Mouse (Mus musculus) G1E (cell line): ENCODE measurements at regions not wholly inside any gene's neighbourhood (a gene's known extent, or its start where the extent isn't known, plus 50 kb on each side); places are given as distances from the start of the nearest gene placed in this dataset.
"Not testable (repeated sequence)": the region's sequence is repeated elsewhere in the genome, so short reads cannot be mapped to it uniquely, and the experiment has no call there.

ENCODE experiments used
- CTCF ChIP-seq: IDR thresholded peaks from 2 replicates; pipeline ENCODE4 v1.5.1; 2012; ENCODE audit warnings: low read depth, low read length, inconsistent platforms, mixed read lengths
- GATA1 ChIP-seq: IDR thresholded peaks from 2 replicates; pipeline ENCODE4 v1.6.1; 2012; ENCODE audit warnings: borderline replicate concordance, low read length, inconsistent platforms, mixed read lengths

GRCm38 (mm10) chr10:111607381-111607780 lies 101.3 kb downstream of the Phlda1 start:
- TF ChIP-seq CTCF, GATA1: not testable (repeated sequence)
